Mouse (Mus musculus) C2C12 (cell line): Measurements from ENCODE around the gene Col4a2. TPM values are rescaled to one million over a fixed set of nuclear protein-coding genes. Genes with fewer than 3 reads are reported as not detected.

ENCODE experiments used
- H3K27me3 ChIP-seq: one replicate; pipeline ENCODE4 v1.6.1; 2011; ENCODE audit not compliant: control insufficient read depth, insufficient read depth, insufficient read length
- H3K36me3 ChIP-seq: one replicate; pipeline ENCODE4 v1.6.1; 2011; ENCODE audit not compliant: control insufficient read depth, insufficient read depth
- H3K4me3 ChIP-seq: one replicate; pipeline ENCODE4 v1.5.1; 2011; ENCODE audit warnings: mild to moderate bottlenecking, control low read depth; ENCODE audit not compliant: poor library complexity, insufficient read depth, severe bottlenecking
- H3K79me2 ChIP-seq: one replicate; pipeline ENCODE4 v1.6.1; 2011; ENCODE audit not compliant: control insufficient read depth, insufficient read depth
- H3K79me3 ChIP-seq: one replicate; pipeline ENCODE4 v1.6.1; 2011; ENCODE audit warnings: low read depth, control low read depth
- H3ac ChIP-seq: one replicate; pipeline ENCODE3; 2011; ENCODE audit warnings: low read depth; ENCODE audit not compliant: control insufficient read depth, insufficient read length
- CEBPB ChIP-seq: IDR thresholded peaks from one replicate; pipeline ENCODE4 v1.6.1; 2011; ENCODE audit warnings: low read depth, mild to moderate bottlenecking, control low read depth, moderate library complexity
- CTCF ChIP-seq: IDR thresholded peaks from one replicate; pipeline ENCODE4 v1.5.1; 2011; ENCODE audit not compliant: control insufficient read depth, insufficient read depth, insufficient read length
- FOSL1 ChIP-seq: IDR thresholded peaks from one replicate; pipeline ENCODE4 v1.8.0; 2011; ENCODE audit warnings: mild to moderate bottlenecking, low read length; ENCODE audit not compliant: poor library complexity, insufficient read depth, severe bottlenecking
- MAX ChIP-seq: IDR thresholded peaks from one replicate; pipeline ENCODE4 v1.6.1; 2011; ENCODE audit warnings: mild to moderate bottlenecking, control low read depth
- MYOD1 ChIP-seq: IDR thresholded peaks from one replicate; pipeline ENCODE4 v1.6.1; 2011; ENCODE audit warnings: low read depth; ENCODE audit not compliant: control insufficient read depth, insufficient read length
- MYOG ChIP-seq: IDR thresholded peaks from one replicate; pipeline ENCODE4 v1.6.1; 2011; ENCODE audit not compliant: control insufficient read depth, insufficient read length; ENCODE audit errors: extremely low read depth
- USF1 ChIP-seq: IDR thresholded peaks from one replicate; pipeline ENCODE4 v1.6.1; 2011; ENCODE audit warnings: low read depth, mild to moderate bottlenecking, control low read depth, moderate library complexity
- polyA plus RNA-seq: library from polyadenylated mRNA; unstranded; fragments of >200 nt; fragmentation: generic; extraction: Trizol; gene quantifications from one replicate; pipeline ENCODE4 v1.2.1, GENCODE M21; 2012; ENCODE audit warnings: missing spikeins

Col4a2 gene
- polyA plus RNA-seq, 1 experiment, result 68.8 TPM

GRCm38 (mm10) chr8:11278101-11278611 lies 34.4 kb upstream of the Col4a2 start:
- Histone ChIP-seq H3K79me3 (peaks cover 29% of the 10 kb centered on the region), H3ac (no peak overlapping the region)

GRCm38 (mm10) chr8:11279296-11279826 lies 33.2 kb upstream of the Col4a2 start:
- H3K4me3 ChIP-seq, result no peak overlapping the region

More at GRCm38 (mm10) chr8:11278101-11278611, 34.4 kb upstream of the Col4a2 start:
- TF ChIP-seq CTCF (no peak), FOSL1 (no peak), MYOD1 (peak; percentile 32), MYOG (no peak), MAX (no peak), USF1 (no peak), CEBPB (no peak)
- Histone ChIP-seq H3K79me2 (peaks cover 70% of the 10 kb centered on the region), H3K36me3 (no peaks in the 10 kb centered on the region), H3K27me3 (no peaks in the 10 kb centered on the region), H3K4me3 (no peak overlapping the region)

GRCm38 (mm10) chr8:11280721-11281268 lies 31.8 kb upstream of the Col4a2 start:
- Histone ChIP-seq H3K27me3 (no peaks in the 10 kb centered on the region), H3K36me3 (peaks cover 3% of the 10 kb centered on the region), H3ac (no peak overlapping the region), H3K79me2 (peaks cover 76% of the 10 kb centered on the region), H3K79me3 (peaks cover 31% of the 10 kb centered on the region), H3K4me3 (no peak overlapping the region)
- TF ChIP-seq FOSL1 (no peak), USF1 (no peak), CTCF (no peak), MAX (no peak)

More at GRCm38 (mm10) chr8:11279296-11279826, 33.2 kb upstream of the Col4a2 start:
- Histone ChIP-seq H3K27me3 (no peaks in the 10 kb centered on the region), H3K36me3 (peaks cover 3% of the 10 kb centered on the region), H3K79me3 (peaks cover 32% of the 10 kb centered on the region), H3ac (no peak overlapping the region), H3K79me2 (peaks cover 79% of the 10 kb centered on the region)
- no peak for TF ChIP-seq FOSL1
- no peak for TF ChIP-seq MYOG
- TF ChIP-seq CEBPB, result no peak
- TF ChIP-seq CTCF, result no peak
- TF ChIP-seq MAX, result no peak
- TF ChIP-seq MYOD1, result no peak
- no peak for TF ChIP-seq USF1

- Histone ChIP-seq H3K4me3 (no peak overlapping the region), H3K36me3 (peaks cover 3% of the 10 kb centered on the region), H3K27me3 (no peaks in the 10 kb centered on the region), H3K79me2 (peaks cover 66% of the 10 kb centered on the region), H3ac (no peak overlapping the region), H3K79me3 (peaks cover 34% of the 10 kb centered on the region)
- TF ChIP-seq MAX, result no peak
- TF ChIP-seq FOSL1, result no peak
- no peak for TF ChIP-seq MYOG
- no peak for TF ChIP-seq USF1
- no peak for TF ChIP-seq CTCF
- TF ChIP-seq CEBPB, result no peak
- TF ChIP-seq MYOD1, result no peak
These were observed 30.5 kb upstream of the Col4a2 start for GRCm38 (mm10) chr8:11282139-11282538.

DNA sequence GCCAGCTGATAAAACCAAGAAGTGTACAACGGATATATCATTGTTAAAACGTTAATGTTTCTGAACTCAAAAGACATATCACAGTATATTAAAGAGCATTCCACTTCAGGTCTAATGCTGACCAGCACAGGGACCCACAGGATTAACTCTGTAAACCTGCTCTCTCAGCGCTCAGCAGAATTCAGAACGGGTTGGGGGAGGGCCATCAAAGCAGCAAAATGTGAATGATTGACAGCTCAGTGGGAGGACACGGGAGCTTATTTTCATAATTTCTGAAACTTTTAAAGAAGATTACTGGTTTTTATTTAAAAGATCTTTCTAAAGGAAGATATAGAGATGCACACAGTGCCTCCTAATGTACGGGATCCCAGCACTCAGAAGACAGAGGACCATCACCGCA lies 29.9 kb upstream of the Col4a2 start:
- Histone ChIP-seq H3K4me3 (no peak overlapping the region), H3K27me3 (no peaks in the 10 kb centered on the region), H3K79me3 (peaks cover 34% of the 10 kb centered on the region), H3K36me3 (peaks cover 3% of the 10 kb centered on the region), H3ac (no peak overlapping the region), H3K79me2 (peaks cover 62% of the 10 kb centered on the region)
- TF ChIP-seq MYOG (no peak), FOSL1 (no peak), MYOD1 (no peak), USF1 (no peak), MAX (no peak), CTCF (no peak), CEBPB (no peak)

DNA sequence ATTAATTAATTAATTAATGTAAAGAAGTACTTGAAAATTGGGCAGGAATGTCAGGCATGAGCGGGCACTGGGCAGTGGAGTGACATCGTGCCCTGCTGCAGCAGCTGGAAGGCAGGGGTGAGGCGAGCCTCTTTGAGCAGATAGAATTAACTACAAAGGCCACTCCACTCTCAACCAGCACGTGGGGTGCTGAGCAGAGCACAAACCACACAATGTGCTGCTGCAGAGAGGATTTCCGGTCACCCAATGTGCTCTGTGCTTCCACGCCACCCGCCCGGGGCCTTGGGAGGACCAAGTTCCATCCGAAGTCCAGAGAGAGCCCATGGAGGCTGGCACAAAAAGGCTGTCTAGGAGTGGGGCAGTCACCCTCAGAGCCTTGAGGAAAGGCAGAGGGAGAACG lies 29.4 kb upstream of the Col4a2 start:
- no peaks in the 10 kb centered on the region for H3K27me3 ChIP-seq
- H3ac ChIP-seq, result no peak overlapping the region
- TF ChIP-seq USF1 (no peak), FOSL1 (no peak), MAX (no peak), CEBPB (no peak), MYOG (no peak), CTCF (no peak), MYOD1 (no peak)
- peaks cover 56% of the 10 kb centered on the region for H3K79me2 ChIP-seq
- H3K4me3 ChIP-seq, result no peak overlapping the region
- H3K36me3 ChIP-seq, result peaks cover 3% of the 10 kb centered on the region
- peaks cover 34% of the 10 kb centered on the region for H3K79me3 ChIP-seq
